Mouse (Mus musculus) megakaryocyte, embryonic 14.5 days (primary cell): ENCODE data around the gene Ccnd3.

Experiments used
- FLI1 ChIP-seq: IDR thresholded peaks from 2 replicates; pipeline ENCODE4 v1.6.1; 2012; ENCODE audit warnings: low read length, inconsistent platforms, mixed read lengths
- GATA1 ChIP-seq: IDR thresholded peaks from 3 replicates; pipeline ENCODE4 v1.6.1; 2012; ENCODE audit warnings: mixed read lengths, low read length, inconsistent platforms, borderline replicate concordance

- no peak for TF ChIP-seq GATA1
- no peak for TF ChIP-seq FLI1
Observed at GRCm38 (mm10) chr17:47600601-47601388, 95.9 kb downstream of the Ccnd3 start.
